Mouse (Mus musculus): ENCODE measurements at regions not wholly inside any gene's neighbourhood (a gene's known extent, or its start where the extent isn't known, plus 50 kb on each side); places are given as distances from the start of the nearest gene placed in this dataset.

- 68% methylated on average over 7 of the region's 7 CpGs for WGBS
- H3K27ac ChIP-seq (ENCODE audit: low read depth, low read length) = no peak overlapping the region
- no peaks in the 10 kb centered on the region for H3K4me1 ChIP-seq (replicated peaks; ENCODE audit: control insufficient read depth, insufficient read depth, low read length)
- no peaks in the 10 kb centered on the region for H3K27me3 ChIP-seq (ENCODE audit: control insufficient read depth, insufficient read depth, low read length)
- H3K9ac ChIP-seq (ENCODE audit: low read depth, low read length) = no peak overlapping the region
- H3K9me3 ChIP-seq (ENCODE audit: control insufficient read depth, low read length) = no peaks in the 10 kb centered on the region
- no peaks in the 10 kb centered on the region for H3K36me3 ChIP-seq (ENCODE audit: control insufficient read depth, insufficient read depth, low read length)
- ATAC-seq (ENCODE audit: low FRiP score) (no peak), DNase-seq (ENCODE audit: low spot score) (no peak)
- no peak overlapping the region for H3K4me3 ChIP-seq (ENCODE audit: low read depth, low read length)
- no peak overlapping the region for H3K4me2 ChIP-seq (replicated peaks; ENCODE audit: low read depth, low read length)
Measured at GRCm38 (mm10) chr4:40357088-40357853, 78.0 kb upstream of the Ndufb6 start.

GRCm38 (mm10) chr4:40355791-40356450 lies 76.7 kb upstream of the Ndufb6 start:
- Histone ChIP-seq H3K9ac (ENCODE audit: low read depth, low read length) (no peak overlapping the region), H3K9me3 (ENCODE audit: control insufficient read depth, low read length) (no peaks in the 10 kb centered on the region), H3K4me2 (replicated peaks; ENCODE audit: low read depth, low read length) (no peak overlapping the region), H3K27ac (ENCODE audit: low read depth, low read length) (no peak overlapping the region), H3K4me3 (ENCODE audit: low read depth, low read length) (no peak overlapping the region), H3K4me1 (replicated peaks; ENCODE audit: control insufficient read depth, insufficient read depth, low read length) (no peaks in the 10 kb centered on the region), H3K27me3 (ENCODE audit: control insufficient read depth, insufficient read depth, low read length) (no peaks in the 10 kb centered on the region), H3K36me3 (ENCODE audit: control insufficient read depth, insufficient read depth, low read length) (no peaks in the 10 kb centered on the region)
- DNase-seq (ENCODE audit: low spot score) (no peak), ATAC-seq (ENCODE audit: low FRiP score) (no peak)
- 82% methylated on average over 3 of the region's 3 CpGs for WGBS

GRCm38 (mm10) chr4:40354456-40354855 lies 75.2 kb upstream of the Ndufb6 start:
- WGBS = 73% methylated on average over 3 of the region's 3 CpGs
- no peak overlapping the region for H3K27ac ChIP-seq (ENCODE audit: low read depth, low read length)
- no peak for DNase-seq (ENCODE audit: low spot score)
- ATAC-seq (ENCODE audit: low FRiP score) = no peak
- no peaks in the 10 kb centered on the region for H3K9me3 ChIP-seq (ENCODE audit: control insufficient read depth, low read length)
- H3K4me1 ChIP-seq (replicated peaks; ENCODE audit: control insufficient read depth, insufficient read depth, low read length) = no peaks in the 10 kb centered on the region
- H3K4me2 ChIP-seq (replicated peaks; ENCODE audit: low read depth, low read length) = no peak overlapping the region
- no peaks in the 10 kb centered on the region for H3K27me3 ChIP-seq (ENCODE audit: control insufficient read depth, insufficient read depth, low read length)
- no peak overlapping the region for H3K4me3 ChIP-seq (ENCODE audit: low read depth, low read length)
- H3K36me3 ChIP-seq (ENCODE audit: control insufficient read depth, insufficient read depth, low read length) = no peaks in the 10 kb centered on the region
- H3K9ac ChIP-seq (ENCODE audit: low read depth, low read length) = no peak overlapping the region

- Histone ChIP-seq H3K36me3 (ENCODE audit: control insufficient read depth, insufficient read depth, low read length) (no peaks in the 10 kb centered on the region), H3K27me3 (ENCODE audit: control insufficient read depth, insufficient read depth, low read length) (no peaks in the 10 kb centered on the region), H3K9ac (ENCODE audit: low read depth, low read length) (no peak overlapping the region), H3K4me3 (ENCODE audit: low read depth, low read length) (no peak overlapping the region), H3K4me1 (replicated peaks; ENCODE audit: control insufficient read depth, insufficient read depth, low read length) (no peaks in the 10 kb centered on the region), H3K4me2 (replicated peaks; ENCODE audit: low read depth, low read length) (no peak overlapping the region), H3K27ac (ENCODE audit: low read depth, low read length) (no peak overlapping the region), H3K9me3 (ENCODE audit: control insufficient read depth, low read length) (no peaks in the 10 kb centered on the region)
- DNase-seq (ENCODE audit: low spot score) = no peak
- WGBS = 86% methylated on average over 7 of the region's 7 CpGs
- no peak for ATAC-seq (ENCODE audit: low FRiP score)
Measured at GRCm38 (mm10) chr4:40351648-40352047, 72.4 kb upstream of the Ndufb6 start.

GRCm38 (mm10) chr4:40351090-40351489 lies 71.9 kb upstream of the Ndufb6 start:
- H3K27me3 ChIP-seq (ENCODE audit: control insufficient read depth, insufficient read depth, low read length) = no peaks in the 10 kb centered on the region
- no peak overlapping the region for H3K4me3 ChIP-seq (ENCODE audit: low read depth, low read length)
- no peak overlapping the region for H3K27ac ChIP-seq (ENCODE audit: low read depth, low read length)
- H3K36me3 ChIP-seq (ENCODE audit: control insufficient read depth, insufficient read depth, low read length) = no peaks in the 10 kb centered on the region
- H3K4me1 ChIP-seq (replicated peaks; ENCODE audit: control insufficient read depth, insufficient read depth, low read length) = no peaks in the 10 kb centered on the region
- WGBS = 76% methylated on average over 4 of the region's 4 CpGs
- no peak overlapping the region for H3K4me2 ChIP-seq (replicated peaks; ENCODE audit: low read depth, low read length)
- no peaks in the 10 kb centered on the region for H3K9me3 ChIP-seq (ENCODE audit: control insufficient read depth, low read length)
- no peak overlapping the region for H3K9ac ChIP-seq (ENCODE audit: low read depth, low read length)
- DNase-seq (ENCODE audit: low spot score) = no peak
- no peak for ATAC-seq (ENCODE audit: low FRiP score)

GRCm38 (mm10) chr4:40345847-40346246 lies 66.6 kb upstream of the Ndufb6 start:
- Histone ChIP-seq H3K4me2 (replicated peaks; ENCODE audit: low read depth, low read length) (no peak overlapping the region), H3K9me3 (ENCODE audit: control insufficient read depth, low read length) (no peaks in the 10 kb centered on the region), H3K36me3 (ENCODE audit: control insufficient read depth, insufficient read depth, low read length) (no peaks in the 10 kb centered on the region), H3K4me1 (replicated peaks; ENCODE audit: control insufficient read depth, insufficient read depth, low read length) (no peaks in the 10 kb centered on the region), H3K4me3 (ENCODE audit: low read depth, low read length) (no peak overlapping the region), H3K27ac (ENCODE audit: low read depth, low read length) (no peak overlapping the region), H3K27me3 (ENCODE audit: control insufficient read depth, insufficient read depth, low read length) (no peaks in the 10 kb centered on the region), H3K9ac (ENCODE audit: low read depth, low read length) (no peak overlapping the region)
- WGBS = 82% methylated on average over 3 of the region's 3 CpGs
- no peak for DNase-seq (ENCODE audit: low spot score)
- no peak for ATAC-seq (ENCODE audit: low FRiP score)

GRCm38 (mm10) chr4:40342181-40342580 lies 63.0 kb upstream of the Ndufb6 start:
- Histone ChIP-seq H3K9me3 (ENCODE audit: control insufficient read depth, low read length) (no peaks in the 10 kb centered on the region), H3K9ac (ENCODE audit: low read depth, low read length) (no peak overlapping the region), H3K4me2 (replicated peaks; ENCODE audit: low read depth, low read length) (no peak overlapping the region), H3K27me3 (ENCODE audit: control insufficient read depth, insufficient read depth, low read length) (no peaks in the 10 kb centered on the region), H3K4me1 (replicated peaks; ENCODE audit: control insufficient read depth, insufficient read depth, low read length) (no peaks in the 10 kb centered on the region), H3K4me3 (ENCODE audit: low read depth, low read length) (no peak overlapping the region), H3K27ac (ENCODE audit: low read depth, low read length) (no peak overlapping the region), H3K36me3 (ENCODE audit: control insufficient read depth, insufficient read depth, low read length) (no peaks in the 10 kb centered on the region)
- DNase-seq (ENCODE audit: low spot score) (no peak), ATAC-seq (ENCODE audit: low FRiP score) (no peak)
- WGBS = 78% methylated on average over 3 of the region's 3 CpGs

GRCm38 (mm10) chr4:40334841-40335240 lies 55.6 kb upstream of the Ndufb6 start:
- Histone ChIP-seq H3K9me3 (ENCODE audit: control insufficient read depth, low read length) (no peaks in the 10 kb centered on the region), H3K27me3 (ENCODE audit: control insufficient read depth, insufficient read depth, low read length) (no peaks in the 10 kb centered on the region), H3K4me2 (replicated peaks; ENCODE audit: low read depth, low read length) (no peak overlapping the region), H3K27ac (ENCODE audit: low read depth, low read length) (no peak overlapping the region), H3K4me3 (ENCODE audit: low read depth, low read length) (no peak overlapping the region), H3K9ac (ENCODE audit: low read depth, low read length) (no peak overlapping the region), H3K36me3 (ENCODE audit: control insufficient read depth, insufficient read depth, low read length) (no peaks in the 10 kb centered on the region), H3K4me1 (replicated peaks; ENCODE audit: control insufficient read depth, insufficient read depth, low read length) (no peaks in the 10 kb centered on the region)
- WGBS = 48% methylated on average over 1 of the region's 1 CpGs
- DNase-seq (ENCODE audit: low spot score) = no peak
- no peak for ATAC-seq (ENCODE audit: low FRiP score)

- Histone ChIP-seq H3K4me3 (ENCODE audit: low read depth, low read length) (no peak overlapping the region), H3K36me3 (ENCODE audit: control insufficient read depth, insufficient read depth, low read length) (no peaks in the 10 kb centered on the region), H3K27me3 (ENCODE audit: control insufficient read depth, insufficient read depth, low read length) (no peaks in the 10 kb centered on the region), H3K4me2 (replicated peaks; ENCODE audit: low read depth, low read length) (no peak overlapping the region), H3K4me1 (replicated peaks; ENCODE audit: control insufficient read depth, insufficient read depth, low read length) (no peaks in the 10 kb centered on the region), H3K27ac (ENCODE audit: low read depth, low read length) (no peak overlapping the region), H3K9me3 (ENCODE audit: control insufficient read depth, low read length) (no peaks in the 10 kb centered on the region), H3K9ac (ENCODE audit: low read depth, low read length) (no peak overlapping the region)
- ATAC-seq (ENCODE audit: low FRiP score) = no peak
- DNase-seq (ENCODE audit: low spot score) = no peak
- 72% methylated on average over 5 of the region's 5 CpGs for WGBS
Measured at GRCm38 (mm10) chr4:40329737-40330136, 50.5 kb upstream of the Ndufb6 start.
